Mouse (Mus musculus) ES-CJ7 (cell line): Measurements from ENCODE around the gene Gm27021.

Experiments used
- DNase-seq: peaks from one replicate; pipeline ENCODE4 v3.0.0; 2011; ENCODE audit warnings: low read depth, low spot score

Gm27021 gene

GRCm38 (mm10) chr8:120568164-120568798, 99.6 kb downstream of the Gm27021 start:
- no peak for DNase-seq

DNA sequence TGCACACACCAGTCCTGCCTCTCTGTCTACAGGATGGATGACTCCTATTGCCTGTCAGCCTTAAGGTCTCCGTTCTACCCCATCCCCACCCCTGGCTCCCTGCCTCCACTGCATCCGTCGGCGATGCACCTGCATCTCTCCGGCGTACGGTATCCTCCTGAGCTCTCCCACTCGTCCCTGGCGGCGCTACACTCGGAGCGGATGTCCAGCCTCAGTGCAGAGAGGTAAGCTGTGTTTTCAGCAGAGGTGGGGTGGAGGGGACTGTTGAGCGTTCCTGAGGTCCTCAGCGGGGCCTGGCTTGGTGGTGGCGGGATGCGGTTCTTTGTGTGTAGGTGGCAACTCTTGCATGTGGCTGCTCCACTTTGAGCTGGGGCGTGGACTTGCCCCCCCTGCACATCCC, 100.1 kb downstream of the Gm27021 start:
- no peak for DNase-seq

DNA sequence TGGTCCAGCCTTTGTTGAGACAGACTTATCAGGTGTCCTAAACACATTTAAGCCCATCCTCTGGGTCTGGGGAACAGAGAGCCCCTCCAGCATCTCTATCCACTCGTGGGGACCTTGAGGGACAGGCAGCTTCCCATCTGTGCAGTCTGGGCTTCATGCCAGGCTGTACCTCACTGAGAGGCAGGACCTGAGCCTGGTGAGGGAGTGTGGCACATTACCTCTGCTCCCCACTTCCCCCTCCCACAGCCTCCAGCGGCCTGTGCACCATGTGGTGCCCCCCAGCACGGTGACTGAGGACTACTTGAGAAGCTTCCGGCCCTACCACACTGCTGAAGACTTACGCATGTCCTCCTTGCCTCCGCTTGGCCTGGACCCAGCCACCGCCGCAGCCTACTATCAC, 101.2 kb downstream of the Gm27021 start:
- DNase-seq: no peak

GRCm38 (mm10) chr8:120565151-120565711, 102.6 kb downstream of the Gm27021 start:
- DNase-seq: no peak

DNA sequence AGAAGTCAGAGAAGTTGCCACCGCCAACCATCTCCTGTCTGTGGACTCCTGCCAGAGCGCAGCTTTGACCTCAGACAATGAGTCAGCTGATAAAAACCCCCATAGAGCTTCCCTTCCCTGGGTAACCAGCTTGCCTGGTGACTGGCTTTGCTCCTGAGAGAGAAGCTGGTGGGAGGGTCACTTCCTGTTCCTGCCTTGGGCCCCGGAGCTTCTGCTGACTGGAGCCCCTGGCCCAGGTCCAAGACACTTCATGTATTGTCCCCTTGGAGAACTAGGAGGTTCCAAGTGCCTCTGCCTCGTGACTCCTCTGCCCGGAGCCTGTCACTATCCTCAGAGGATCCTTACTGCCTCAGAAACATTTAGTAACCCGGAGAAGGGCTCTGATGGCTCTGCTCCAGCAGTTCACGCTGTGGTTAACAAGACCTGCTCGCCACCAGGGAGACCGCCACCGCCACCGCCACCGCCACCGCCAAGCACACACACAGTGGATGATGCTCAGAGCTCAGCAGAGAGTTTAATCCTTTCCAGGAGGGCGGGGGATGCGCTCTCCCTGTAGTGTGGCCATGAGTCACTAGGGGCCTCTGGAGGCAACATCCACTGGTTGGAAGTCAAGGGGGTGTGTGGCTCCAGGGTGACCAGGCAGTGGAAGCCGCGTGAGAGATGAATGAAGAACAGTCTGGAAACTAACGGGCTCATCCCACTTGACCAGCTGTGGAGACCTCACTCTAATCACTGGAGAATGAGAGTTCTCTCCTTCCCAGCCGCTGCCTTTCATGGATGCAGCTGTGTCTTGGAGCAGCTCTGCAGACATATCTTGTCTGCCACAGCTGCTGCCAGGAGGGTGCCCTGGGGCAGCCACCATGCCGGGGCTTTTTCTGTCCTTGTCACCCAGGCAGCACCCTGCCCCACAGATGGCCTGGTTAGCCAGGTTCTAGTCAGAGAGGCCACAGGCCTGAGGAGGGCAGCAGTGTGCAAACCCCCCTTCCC, 103.7 kb downstream of the Gm27021 start:
- DNase-seq: peak; percentile 61

DNA sequence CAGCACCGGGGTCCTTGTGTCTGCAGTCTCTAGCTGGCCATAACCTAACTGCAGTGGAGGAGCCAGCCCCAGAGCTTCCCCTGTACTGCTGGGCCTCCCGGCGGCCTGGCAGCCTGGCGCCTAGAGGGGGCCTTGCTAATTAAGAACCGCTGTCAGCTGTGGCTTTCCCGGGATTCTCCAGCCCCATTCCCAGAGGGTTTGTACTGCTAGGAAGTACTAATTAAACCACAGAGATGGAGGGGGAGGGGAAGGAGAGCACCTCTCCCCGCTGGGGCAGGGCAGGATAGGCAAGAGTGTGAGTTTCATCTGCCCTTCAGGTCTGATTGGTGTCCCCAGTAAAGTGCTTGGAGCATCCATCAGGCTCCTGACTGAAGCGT, 104.5 kb downstream of the Gm27021 start:
- no peak for DNase-seq

- no peak for DNase-seq
Observed at GRCm38 (mm10) chr8:120562680-120563347, 105.1 kb downstream of the Gm27021 start.

- DNase-seq: peak; percentile 64
Observed at GRCm38 (mm10) chr8:120561539-120562435, 106.1 kb downstream of the Gm27021 start.

DNA sequence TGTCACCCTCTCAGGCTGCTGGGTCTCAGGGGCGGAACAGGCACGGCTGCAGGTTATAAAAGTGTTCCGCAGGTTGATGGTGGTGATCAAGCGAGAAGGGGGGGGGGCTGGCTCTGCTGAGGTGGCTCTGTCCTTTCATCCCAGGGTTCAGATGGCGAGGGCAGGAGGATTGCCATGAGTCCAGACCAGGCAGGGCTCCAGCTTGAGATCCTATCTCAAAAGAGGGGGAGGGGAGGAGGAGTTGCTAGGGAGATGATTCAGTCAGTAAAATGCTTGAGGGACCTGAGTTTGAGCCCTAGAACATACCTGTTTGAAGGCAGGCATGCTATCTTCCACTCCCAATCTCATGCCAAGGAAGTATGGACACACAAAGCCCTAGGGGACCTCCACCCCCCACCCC, 107.3 kb downstream of the Gm27021 start:
- no peak for DNase-seq

DNA sequence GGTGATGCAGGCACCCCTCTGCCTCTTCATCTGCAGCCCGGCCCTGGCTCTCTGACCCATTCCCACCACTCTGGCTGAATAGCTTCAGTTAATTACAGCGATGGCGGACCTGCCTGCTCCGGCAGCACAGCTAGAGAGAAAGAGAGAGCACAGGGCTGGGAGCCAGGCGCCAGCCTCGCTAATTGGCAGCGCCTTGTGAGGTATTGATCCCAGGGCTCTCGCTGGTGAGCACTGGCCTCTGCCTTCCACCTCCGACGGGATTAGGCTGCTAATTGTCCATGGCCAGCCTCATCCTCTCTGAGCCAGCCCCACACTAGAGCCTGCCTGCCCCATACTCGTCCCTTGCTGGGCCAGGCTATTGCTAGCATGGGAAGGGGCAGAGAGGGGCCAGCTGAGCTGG, 108.2 kb downstream of the Gm27021 start:
- DNase-seq: no peak
